Mouse (Mus musculus): Measurements from ENCODE around the gene Mtus2. TPM values are rescaled to one million over a fixed set of nuclear protein-coding genes. Genes with fewer than 3 reads are reported as not detected.

Gene Mtus2
- total RNA-seq, 2 experiments from 2014 or later, result 0.08 to 0.15 TPM

DNA sequence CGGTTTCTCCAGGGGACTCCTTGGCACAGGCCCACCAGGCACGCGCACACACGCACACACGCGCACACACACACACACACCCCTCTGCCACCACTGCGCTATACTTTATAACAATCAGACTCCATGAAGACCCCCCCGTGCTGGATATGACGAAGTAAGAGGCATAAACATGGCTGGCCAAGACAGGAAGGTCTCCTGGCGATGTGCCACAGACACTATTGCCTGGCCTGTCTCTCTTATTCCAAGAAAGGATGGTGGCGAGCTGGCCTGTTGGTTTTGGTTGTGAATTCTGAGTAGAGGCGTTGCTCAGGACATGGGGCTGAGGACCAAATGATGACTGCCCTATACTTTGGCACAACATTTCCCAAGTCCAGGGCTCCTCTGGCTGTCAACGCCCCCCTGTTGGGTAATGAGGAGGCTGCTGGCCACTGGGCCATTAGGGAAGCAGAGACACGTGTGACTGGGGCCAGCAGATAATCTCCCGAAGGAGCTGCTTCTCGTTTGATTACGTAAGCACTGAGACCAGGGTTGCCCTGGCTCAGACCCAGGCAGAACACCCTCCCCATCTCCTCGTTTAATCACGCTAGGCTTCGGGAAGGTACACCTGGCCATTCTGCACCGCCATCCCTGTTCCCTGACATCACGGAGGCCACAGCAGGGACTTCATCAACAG is 406.5 kb downstream of the Mtus2 start:
- Histone ChIP-seq H3K27ac (no peak overlapping the region), H3K4me3 (no peak overlapping the region)
- intact Hi-C loops (cut with DNase I), result no loop called here
- no peak for TF ChIP-seq CTCF (IDR thresholded peaks at IDR 0.05)
- DNase-seq, result no peak

Other genes starting within 250 kb of the Mtus2 start
- gene Flt1, start 231.3 kb upstream of the Mtus2 start, total RNA-seq (2021), result 10 to 100 TPM; 32.7 to 42.2 TPM
- 100 to 1,000 TPM; 141 to 146 TPM for gene Pomp, start 96.9 kb upstream of the Mtus2 start, total RNA-seq (2021)
- 10 to 100 TPM in 1 of 2 experiments, 1 to 10 TPM in 1; 9.0 to 10.6 TPM for gene Slc46a3, start 62.5 kb upstream of the Mtus2 start, total RNA-seq (2021)